Mouse (Mus musculus) thymus, postnatal 4 days (tissue): ENCODE measurements around the gene Tmem210.
A peak's percentile ranks its signal among the peaks of the same experiment; 100 is the strongest.

Experiments used
- DNase-seq: peaks from one replicate; pipeline ENCODE4 v3.0.0; 2021

Gene Tmem210

DNA sequence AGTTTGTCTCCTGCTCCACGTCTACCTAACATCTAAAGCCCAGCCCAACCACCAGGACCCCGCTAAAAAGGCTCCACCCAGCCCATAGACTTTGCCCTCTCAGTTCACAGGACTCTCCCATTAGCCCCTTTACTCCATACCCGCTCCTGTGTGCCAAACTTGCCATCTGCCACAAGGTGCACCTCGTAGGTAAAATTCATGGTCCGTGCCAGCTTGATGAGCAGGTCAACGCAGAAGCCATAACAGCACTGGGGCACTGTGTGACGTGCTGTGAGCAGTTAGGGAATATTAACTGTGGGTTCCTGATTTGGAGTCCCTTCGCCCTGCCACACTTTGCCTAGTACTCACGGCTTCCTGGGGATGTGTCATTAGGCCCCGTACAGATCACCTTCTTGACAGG, 10.1 kb downstream of the Tmem210 start:
- no peak for DNase-seq

DNA sequence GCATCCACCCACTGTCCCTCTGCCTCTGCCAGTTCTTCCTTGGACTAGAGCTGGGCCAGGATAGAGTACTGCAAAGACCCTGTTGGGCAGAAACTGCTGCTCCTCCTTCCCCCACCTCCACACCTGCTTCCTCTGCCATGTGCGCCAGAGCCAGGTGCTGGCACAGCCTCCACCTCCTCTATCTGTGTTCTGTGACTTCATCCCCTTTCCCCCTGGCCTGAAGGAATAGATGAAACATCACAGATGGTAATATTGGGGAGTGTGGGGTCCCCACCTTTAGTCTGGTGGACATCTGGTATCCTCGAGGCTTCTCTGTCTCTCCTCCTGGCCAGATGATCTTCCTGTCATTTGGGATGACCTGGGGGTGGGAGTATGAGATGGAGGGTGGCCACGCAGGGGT, 15.5 kb downstream of the Tmem210 start:
- no peak for DNase-seq

DNA sequence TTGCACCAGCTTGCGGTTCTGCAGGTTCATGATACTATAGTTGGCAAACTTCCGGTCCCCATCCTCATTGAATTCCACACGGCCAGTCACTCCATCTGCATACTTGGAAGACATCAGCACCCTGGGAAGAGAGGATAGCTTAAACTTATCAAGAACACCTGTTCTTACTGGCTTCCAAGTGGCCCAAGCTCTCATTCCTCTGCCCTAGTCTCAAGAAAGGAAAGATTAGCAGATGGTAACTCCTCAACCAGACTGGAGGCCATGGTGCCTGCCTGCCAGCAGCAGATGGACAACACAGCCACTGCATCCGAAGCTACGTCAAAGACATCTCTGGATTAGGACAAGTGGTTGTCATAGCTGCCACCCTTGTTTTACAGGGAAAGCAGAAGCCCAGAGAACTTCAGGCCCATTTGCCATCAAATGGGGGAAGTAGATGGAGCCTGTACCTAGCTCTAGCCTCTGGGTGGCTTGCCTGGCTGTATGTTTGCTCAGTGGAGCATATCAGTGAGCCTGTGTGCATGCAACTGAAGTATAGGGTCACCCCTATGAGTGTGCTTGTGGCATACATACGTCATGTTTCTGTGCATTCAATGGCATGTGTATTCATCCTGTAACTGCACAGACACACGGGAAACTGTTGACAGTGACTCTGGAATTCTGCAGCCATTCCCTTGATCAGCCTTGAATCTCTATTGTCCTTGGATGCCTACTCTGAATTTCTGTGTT, 16.1 kb downstream of the Tmem210 start:
- DNase-seq: no peak

DNA sequence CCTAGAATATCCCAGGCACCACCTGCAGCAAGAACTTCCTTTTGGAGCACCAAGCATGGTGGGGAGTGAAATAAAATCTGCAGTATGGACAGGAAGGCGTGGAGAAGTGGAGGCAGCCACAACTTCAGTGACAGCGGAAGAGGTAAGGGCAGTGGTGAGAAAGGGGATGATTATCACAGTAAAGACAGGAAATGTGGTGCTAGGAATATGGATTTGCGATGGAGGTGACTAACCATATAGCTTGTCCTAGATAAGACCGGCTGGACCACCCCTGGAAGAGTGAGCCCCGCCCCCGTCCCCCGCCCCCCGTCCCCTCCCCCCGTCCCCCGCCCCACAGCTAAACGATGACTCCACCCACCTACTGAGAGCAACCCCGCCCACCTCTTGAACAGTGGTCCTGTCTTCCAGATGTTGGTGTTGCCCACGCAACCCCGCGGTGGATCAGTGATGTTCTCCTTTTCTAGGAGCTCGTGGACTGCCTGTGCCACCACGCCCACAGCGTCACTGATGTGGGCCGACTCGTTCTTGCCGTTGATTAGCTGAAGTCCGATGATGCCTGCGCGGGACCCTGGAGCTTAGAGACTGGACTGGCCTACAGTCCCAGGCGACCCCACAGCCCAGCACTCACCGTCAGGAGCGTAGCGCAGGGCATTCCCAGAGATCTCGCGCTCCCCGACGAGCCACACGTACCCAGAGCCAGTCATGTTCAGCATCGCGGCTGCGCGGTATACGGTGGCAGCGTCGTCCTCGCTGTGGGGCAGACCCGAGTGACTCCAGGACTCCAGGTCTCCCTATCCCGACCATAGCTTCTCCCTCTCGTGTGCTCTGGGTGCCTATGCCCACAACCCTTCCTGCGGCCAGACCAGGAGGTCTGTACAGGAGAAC, 17.0 kb downstream of the Tmem210 start:
- no peak for DNase-seq

DNA sequence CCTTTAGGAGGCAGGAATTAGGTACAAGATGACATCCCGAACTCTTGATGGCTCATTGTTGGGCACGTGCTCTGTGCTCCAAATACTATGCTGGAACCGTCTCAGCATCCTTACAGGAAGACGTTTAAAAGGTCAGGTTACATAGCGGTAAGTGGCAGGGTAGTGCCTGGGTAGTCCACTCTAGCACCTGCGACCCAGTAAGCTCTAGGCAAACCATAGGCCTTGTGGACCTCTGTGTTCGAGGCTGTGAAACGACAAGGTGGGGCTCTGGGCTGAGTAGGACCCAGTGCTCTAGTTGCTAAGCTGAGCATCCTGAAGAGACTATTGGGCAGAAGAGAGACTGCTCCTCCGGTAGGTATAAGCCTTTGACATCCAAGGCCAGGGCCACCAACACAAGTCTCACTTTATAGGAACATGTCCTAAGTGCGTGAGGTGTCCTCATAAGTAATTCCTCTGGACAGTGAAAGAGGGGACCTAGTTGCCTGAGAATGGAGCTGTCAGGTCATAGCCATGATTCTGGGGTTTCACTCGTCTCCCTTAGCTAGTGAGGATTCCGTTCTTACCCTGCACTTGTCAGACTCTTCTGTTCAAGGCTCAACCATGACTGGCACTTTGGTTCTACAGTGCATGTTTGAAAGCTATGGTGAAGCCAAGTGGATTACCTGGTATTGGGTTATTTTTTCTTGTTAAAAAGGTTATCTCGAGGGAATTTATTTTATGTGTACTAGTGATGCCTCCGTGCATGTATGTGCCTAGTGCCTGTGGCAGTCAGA, 17.8 kb downstream of the Tmem210 start:
- DNase-seq: no peak

DNA sequence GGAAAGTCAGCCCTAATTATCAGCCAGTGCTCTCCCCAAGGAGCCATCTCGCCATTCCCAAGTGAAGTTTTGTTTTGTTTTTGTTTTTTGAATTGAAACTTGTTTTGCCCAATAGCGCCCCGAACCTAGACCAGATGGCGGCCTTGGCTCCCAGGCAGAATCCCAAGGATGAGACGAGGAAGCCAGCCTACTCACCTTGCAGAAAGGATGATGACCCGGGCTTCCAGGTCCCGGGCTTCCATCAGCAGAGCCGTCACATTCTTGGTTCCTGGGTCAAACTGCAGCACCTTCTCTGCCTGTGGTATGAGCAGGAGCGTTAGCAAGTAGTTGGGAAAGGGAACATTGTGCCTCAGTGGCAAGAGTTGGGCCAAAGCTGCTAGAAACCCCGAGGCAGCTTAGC, 22.2 kb downstream of the Tmem210 start:
- no peak for DNase-seq

DNA sequence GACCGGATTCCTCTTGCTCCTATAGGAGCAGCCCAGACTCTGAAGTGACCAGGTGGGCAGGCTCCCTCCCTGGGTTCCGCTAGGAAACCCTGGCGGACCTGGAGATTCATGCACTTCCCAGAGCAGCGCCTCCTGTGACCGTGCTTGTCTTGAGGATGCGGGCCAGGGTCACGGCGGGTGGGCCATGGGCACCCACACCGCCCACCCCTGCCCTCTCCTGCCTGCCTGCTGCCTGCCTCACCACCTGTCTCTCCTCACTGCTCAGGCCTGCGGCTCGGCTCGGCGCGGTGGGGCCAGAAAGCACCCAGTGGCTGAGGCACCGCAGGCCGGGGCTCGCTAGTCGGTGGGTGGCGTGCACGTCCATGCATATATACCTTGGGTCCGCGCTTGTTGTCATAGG, 23.0 kb downstream of the Tmem210 start:
- DNase-seq: no peak

DNA sequence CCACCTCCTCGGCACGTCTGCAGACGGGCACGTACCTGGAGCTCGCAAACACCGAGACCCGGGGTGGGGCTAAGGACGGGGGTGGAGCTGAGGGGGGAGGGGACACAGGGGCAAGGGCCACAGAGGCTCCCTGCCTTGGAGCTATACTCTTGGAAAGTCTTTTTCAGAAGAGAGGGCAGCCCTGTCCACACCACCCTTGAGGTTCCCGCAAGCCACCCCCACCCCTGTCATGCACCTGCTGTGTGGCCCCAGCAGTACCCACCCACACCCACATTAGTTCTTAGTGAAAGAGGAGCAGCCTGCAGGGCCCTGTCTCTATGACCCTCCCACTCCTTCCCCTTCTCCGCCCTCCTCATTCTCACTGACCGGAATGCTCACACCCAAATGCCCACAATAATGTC, 23.5 kb downstream of the Tmem210 start:
- no peak for DNase-seq

DNA sequence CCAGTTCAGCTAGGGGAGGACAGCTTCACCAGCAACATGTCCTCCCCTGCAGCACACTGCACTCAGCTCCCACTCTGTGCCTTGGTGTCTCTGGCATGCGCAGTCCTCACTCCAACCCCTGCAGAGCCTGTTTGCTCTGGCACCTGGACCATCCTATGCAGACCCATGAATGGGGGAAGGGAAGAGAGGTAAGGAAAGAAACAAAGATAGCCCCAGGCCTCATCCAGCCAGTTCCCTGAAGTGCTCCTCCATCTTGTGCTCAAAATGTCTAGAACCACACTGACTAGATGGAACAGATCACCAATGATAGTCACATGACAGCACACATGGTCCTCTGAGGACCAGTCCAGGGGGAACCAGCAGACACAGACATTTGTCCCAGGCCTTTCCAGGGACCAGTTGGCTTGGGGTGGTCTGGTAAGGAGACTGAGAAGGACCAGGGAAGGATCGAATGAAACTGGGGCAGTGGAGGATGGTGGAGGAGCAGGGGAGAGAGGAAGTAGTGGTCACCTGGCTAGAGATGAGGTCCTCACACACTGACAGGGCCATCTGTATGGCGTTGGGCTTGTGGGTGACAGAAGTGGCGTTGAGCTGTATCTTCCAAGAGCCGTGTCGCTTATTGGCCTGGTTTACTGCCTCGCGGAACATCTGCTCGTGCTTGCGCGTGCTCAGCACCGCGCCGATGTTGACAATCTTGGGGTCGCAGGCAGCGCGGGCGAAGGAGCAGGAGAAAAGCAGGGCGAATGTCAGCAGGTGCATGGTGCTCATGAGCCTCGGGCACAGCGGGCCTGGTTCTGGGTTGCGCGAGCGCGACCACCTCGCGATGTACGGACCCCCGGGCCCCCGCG, 30.4 kb downstream of the Tmem210 start:
- DNase-seq: no peak

DNA sequence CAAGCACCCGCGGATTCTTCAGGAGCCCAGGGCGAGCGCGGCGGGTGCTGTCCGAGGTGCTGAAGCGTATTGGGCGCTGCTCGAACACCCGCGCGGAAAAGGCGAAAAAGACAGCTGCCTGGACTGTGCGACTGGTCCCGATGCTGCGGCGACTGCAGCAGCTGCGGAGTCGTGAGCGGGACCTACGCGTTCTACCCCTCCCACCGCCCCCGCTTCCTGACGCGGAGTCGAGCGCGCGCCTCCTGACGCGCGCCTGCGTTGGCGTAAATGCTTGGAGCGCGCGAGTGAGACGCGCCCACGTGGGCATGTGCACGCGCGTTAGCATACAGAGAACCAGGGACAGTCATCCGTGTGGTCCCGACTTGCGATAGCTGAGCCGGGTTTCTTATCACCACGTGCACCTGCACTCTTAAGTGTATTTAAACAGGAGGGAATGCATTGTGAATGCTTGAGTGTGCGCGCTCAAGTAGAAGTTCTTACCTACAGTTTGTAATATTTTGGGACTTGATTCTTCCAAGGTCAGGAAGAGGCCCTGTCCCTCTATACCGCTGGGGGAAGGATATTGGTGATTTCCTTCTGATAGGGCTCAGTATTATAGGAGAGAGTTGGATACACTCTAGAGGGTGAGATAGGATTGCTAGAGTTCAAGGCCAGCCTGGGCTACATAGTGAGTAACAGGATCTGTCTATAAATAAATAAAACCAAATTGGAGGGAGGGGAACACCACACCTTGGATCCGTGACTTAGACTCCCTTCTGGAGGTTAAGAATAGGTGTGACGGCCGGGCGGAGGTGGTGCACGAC, 31.2 kb downstream of the Tmem210 start, which contains the start of gene Grin1:
Grin1 (minus strand) TSS at position 217 of the 803 bp plus-strand sequence.
- peak; percentile 88 for DNase-seq

DNA sequence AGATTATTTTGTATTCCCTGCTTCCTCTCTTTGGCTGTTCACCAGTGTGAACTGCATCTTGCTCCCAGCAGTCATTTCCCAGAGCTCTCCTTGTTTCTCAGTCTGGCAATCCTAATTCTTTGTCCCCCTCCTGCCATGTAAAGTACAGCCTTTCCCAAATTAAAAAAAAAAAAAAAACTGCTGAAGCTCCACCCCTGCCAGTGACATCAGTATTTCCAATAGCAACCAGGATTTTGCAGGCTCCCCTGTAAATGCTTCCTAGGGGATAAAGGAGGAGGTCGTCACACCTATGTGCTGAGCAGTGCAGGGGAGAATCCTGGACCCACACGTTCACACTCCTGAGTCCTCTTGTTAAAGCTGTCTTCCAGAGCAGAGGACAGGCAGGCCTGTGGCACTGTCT, 32.1 kb downstream of the Tmem210 start:
- no peak for DNase-seq

DNA sequence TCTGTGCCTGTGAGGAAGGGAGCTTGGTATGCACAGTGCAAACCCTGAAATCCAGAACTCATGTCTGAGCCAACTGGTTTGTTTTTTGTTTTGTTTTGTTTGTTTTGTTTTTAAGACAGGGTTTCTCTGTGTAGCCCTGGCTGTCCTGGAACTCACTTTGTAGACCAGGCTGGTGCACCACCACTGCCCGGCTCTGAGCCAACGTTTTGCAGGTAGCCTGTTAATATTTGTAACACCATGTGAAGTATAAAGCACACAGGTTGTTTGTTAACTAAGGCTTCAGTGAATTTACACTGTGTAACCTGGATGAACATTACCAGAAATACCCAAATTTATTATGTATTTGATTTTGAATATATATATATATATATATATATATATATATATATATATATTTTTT, 38.1 kb downstream of the Tmem210 start:
- no peak for DNase-seq

DNA sequence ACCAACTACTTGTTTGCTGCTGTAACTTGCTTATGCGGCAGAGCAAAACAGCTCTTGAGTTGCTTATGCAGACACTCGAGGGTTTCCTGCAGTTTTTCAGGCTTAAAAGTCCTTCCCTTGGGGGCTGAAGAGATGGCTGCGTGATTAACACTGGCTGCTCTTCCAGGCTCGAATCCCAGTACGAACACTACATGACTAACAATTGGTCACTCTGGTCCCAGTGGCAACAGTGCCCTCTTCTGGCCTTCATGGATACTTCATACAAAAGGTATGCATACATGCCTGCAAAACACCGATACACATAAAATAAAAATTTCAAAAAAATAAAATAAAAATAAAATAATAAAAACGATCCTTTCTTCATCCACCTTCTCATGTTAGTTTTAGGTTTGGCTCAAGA, 40.5 kb downstream of the Tmem210 start:
- DNase-seq: peak; percentile 33

DNA sequence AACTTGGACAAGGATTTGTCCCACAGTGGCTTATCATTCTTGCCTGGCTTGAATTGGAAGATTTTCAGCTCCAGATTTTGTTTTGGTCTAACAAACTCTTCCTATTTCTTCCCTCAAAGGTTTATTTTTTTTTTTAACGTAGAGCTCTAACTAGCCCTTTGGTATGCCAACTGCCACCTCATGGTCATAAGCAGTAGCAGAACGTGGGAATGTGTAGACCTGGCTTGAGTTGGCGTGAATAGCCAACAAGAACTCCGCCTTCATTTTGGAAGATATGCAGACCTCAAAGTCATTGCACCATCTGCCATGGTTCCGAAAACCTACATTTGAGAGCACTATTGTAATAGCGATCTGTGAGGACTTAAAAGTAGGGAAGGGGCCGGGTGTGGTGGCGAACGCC, 43.5 kb downstream of the Tmem210 start:
- DNase-seq: no peak

DNA sequence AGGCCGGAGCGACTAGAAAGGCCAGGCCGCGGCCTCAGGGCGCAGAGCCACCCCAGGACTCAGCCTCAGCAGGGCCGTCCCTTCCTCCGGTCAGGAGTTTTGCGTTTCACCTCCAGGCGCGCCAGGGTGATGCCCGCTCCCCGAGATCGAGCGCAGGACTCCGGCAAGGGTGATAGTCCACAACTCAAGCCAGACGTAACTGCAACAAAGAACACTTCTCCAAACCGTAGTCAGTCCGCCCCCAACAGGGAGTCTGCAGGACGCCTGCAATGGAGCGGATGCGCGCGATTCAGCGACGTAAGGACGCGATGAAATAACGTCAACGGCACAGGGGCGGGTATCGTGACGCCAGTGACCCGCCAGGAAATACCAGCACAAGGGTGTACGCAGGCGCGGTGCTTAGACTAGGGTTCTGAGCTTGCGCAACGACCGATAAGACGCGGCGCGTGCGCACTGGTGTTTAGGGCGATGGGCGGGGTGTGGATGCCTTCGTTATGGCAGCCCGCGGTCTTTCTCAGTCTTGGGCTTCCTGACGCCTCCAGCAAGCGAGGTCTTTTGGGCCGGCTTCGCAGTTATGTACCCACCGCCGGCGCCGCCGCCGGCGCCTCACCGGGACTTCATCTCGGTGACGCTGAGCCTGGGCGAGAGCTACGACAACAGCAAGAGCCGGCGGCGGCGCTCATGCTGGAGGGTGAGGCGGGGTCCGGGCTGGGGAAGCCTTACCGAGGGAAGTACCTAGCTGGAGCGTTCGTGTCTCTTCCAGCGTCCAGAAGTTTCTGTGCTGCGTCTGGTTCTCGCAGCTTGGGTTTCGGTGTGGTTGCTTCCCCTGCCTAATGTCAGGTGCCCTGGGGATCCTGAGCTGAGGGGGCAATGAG, 44.6 kb downstream of the Tmem210 start, which contains the start of gene Man1b1:
Man1b1 (plus strand) TSS at position 53 of the 875 bp plus-strand sequence.
- peak; percentile 100 for DNase-seq

DNA sequence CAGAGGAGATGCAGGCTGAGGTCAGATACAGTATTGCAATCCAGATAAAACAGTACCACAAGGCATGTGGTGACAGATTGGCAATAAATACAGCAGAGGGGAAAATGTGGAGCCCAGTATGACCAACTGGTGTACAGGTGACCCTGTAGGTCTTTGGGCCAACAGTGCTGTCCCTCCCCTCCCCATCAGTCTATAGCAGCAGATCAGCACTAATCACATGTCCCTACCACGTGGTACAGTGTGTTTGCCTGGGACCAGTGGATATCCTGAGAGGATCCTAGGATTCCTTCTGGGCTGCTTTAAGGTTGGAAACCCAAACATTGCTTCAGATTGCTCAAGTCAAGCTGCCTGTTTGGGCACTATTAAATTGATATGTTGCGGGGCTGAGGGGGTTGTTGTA, 45.6 kb downstream of the Tmem210 start:
- no peak for DNase-seq

DNA sequence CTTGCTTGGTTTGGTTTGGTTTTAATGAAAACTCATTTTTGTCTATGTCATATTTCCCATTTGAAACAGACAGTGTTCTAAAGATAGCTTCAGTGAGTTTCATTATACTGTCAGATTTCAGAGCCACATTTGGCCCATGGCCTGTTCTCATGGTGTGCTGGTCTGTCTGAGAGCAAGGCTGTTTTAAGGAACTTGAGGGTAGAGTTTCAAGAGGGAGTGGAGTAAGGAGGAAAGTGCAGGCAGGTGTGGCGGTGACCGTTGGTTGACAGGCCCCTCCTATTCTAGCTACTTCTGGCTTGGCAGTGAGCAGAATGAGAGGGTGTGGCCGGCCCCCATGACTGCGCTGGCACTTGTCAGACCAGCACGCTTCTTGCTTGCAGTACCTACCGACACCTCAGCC, 50.4 kb downstream of the Tmem210 start:
- no peak for DNase-seq
